Mouse (Mus musculus) CH12F3 (cell line): ENCODE data around the gene Gm29776.

Experiments used
- in situ Hi-C: fragments of 300-500 bp; cut with MboI; formaldehyde crosslinking; loops from 2 replicates; pipeline ENCODE4 v1.14.3; 2020; ENCODE audit warnings: low sequenced_read_pairs

The Gm29776 gene

GRCm38 (mm10) chr14:54652787-54653186 is 45.8 kb downstream of the Gm29776 start:
- in situ Hi-C loops: no loop called here

GRCm38 (mm10) chr14:54651556-54651955 is 47.1 kb downstream of the Gm29776 start:
- in situ Hi-C loops: no loop called here

DNA sequence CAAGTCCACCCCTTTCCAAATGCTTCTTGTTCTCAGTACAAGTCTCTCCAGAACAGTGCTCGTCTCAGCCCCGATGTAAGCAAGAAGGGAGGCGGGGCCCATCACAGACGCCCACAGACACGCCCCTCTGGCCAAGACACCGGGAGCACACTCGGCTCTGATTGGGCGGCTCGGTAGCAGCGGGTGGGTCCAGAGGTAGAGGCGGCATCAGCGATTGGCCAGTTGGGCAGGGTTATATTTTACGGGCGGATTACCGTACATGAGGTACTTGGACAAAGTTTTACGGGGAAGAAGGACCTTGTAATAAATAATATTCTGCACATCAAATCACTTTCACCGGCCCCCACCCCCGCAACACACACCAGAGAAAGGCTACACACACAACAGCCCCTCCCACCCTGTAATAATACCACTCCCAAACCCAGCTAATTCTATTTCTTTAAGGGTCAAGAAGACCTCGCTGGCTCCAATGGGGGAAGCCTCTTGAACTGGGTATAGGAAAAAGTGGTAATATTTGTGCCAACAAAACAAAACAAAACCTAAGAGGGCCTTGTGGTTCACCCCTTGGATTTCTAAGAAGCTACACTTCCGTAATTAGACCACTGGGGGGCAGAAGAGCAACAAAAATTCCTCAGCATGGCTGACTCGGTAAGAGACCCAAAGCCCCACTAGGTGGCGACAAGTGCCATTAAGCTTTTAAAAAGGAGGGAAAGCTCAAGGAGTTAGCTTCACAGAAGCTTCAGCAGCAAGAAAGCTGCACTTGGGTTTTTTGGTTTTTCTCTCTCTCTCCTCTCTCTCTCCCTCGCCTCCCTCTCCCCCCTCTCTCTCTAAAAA is 47.8 kb downstream of the Gm29776 start:
- in situ Hi-C loops: no loop called here

DNA sequence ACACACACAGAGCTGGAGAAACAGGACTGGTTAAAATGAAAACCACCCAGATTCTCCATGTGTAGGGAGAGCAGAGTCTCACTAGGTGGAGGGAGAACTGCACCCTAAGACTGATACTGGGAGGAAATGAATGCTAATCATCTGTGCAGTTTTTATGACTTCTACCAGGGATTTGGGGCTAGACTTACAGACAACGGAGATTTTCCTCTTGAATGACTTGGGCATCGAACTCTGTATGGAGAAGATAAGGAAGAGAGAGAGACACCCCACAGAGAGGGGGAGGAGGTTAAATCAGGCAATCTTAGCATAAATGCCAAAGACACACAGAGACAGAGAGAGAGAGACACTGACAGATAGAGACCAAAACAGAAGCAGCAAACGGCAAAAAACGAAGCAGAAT is 50.7 kb downstream of the Gm29776 start:
- in situ Hi-C loops: loop anchor here (25.0 kb wide), 2 partner anchors 411 to 586 kb away; no protein-coding TSS in a partner anchor

DNA sequence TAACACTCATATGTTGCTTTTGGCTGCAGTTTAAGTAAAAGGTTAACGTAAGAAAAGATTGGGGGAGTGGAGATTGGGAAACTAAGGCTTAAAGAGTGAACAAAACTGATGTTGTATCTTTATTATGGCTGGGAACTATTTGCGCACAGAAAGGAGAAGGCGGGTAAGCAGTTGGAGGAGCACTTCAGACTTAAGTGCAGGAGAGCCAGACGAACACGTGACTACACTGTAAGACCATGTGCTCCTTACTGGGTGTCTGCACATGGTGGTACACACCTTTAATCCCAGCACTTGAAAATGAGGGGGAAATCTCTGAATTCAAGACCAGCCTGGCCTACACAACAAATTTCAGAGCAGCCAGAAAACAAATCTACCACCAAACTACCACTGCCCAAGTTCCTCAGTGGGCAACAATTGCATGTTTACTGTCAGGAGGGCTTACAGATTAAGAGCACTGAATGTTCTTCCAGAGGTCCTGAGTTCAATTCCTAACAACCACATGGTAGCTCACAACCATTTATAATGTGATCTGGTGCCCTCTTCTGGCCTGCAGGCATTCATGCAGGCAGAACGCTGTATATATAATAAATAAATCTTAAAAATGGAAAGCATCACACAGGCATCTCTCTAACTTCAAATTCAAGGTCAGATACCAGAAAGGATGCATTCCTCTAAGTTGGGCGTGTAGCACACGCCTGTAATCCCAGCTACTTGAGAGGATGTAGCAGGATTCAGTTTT is 51.6 kb downstream of the Gm29776 start:
- in situ Hi-C loops: loop anchor here (25.0 kb wide), 2 partner anchors 410 to 585 kb away; no protein-coding TSS in a partner anchor

- in situ Hi-C loops: loop anchor here (25.0 kb wide), 2 partner anchors 409 to 584 kb away; no protein-coding TSS in a partner anchor
Observed at GRCm38 (mm10) chr14:54646455-54646854, 52.2 kb downstream of the Gm29776 start.

GRCm38 (mm10) chr14:54644294-54644693 is 54.3 kb downstream of the Gm29776 start:
- in situ Hi-C loops: loop anchor here (5.0 to 25.0 kb wide), 3 partner anchors 77 to 582 kb away; no protein-coding TSS in a partner anchor

DNA sequence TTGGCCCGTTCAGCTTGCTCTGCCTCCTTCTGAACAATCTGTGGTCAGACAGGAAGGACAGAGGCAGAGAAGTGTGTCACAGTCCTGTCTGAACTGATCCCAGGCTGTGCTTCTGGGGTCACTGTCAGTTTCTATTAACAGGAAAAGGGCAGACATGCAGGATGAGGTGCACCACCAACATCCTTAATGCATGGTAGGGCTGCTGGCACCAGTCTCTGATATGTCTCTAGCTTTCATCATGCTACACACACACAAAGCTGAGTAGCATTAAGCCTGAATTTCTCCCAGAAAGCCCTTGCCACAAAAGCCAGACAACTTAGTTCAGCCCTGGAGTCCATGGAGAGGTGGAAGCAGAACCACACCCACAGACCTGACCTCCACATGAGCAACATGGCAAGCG is 55.6 kb downstream of the Gm29776 start:
- in situ Hi-C loops: loop anchor here (5.0 to 25.0 kb wide), 3 partner anchors 76 to 581 kb away; no protein-coding TSS in a partner anchor
